Mouse (Mus musculus): Measurements from ENCODE around the gene Pcmt1. TPM values are rescaled to one million over a fixed set of nuclear protein-coding genes. Genes with fewer than 3 reads are reported as not detected.

Gene Pcmt1
- polyA plus RNA-seq (2012; rRNA removed) (29.4 and 41.6 TPM in 2 replicates), polyA plus RNA-seq (2014; fragmentation: Nextera tagmentation; extraction: Ambion mirVana) (95.4 and 98.7 TPM in 2 replicates)

- H3K4me2 ChIP-seq (ENCODE audit: low read depth): peak within 1 kb of the TSS; percentile 75
- H3K27ac ChIP-seq: peak within 1 kb of the TSS; percentile 5
- WGBS (ENCODE audit: insufficient replicate concordance): under 1% methylated on average over 62 of the region's 65 CpGs
- H3K36me3 ChIP-seq (replicated peaks; ENCODE audit: control insufficient read depth, insufficient read depth, low read depth): peaks cover 28% of the 10 kb centered on the region
- no peaks in the 10 kb centered on the region for H3K27me3 ChIP-seq (ENCODE audit: control insufficient read depth, insufficient read depth, low read length)
- no peak for TF ChIP-seq CTCF (IDR thresholded peaks at IDR 0.05; ENCODE audit: low read depth)
- TF ChIP-seq EP300 (IDR thresholded peaks at IDR 0.05; ENCODE audit: low read depth): no peak
- H3K4me1 ChIP-seq (replicated peaks; ENCODE audit: control insufficient read depth in 2 of 2, insufficient read depth in 2 of 2, low read length in 1 of 2): peaks cover 12 to 14% of the 10 kb centered on the region in 2 experiments
- H3K9ac ChIP-seq (replicated peaks): peak within 1 kb of the TSS; percentile 91
- peak within 1 kb of the TSS; percentile 66 to 89 for H3K4me3 ChIP-seq (ENCODE audit: insufficient read depth in 1 of 2, low read depth in 2 of 2, low read length in 2 of 2)
- no peaks in the 10 kb centered on the region for H3K9me3 ChIP-seq (ENCODE audit: control insufficient read depth, low read length)
- peak; percentile 45 to 58 (median 58) for DNase-seq (ENCODE audit: low read depth in 3 of 3, low spot score in 3 of 3)
- ATAC-seq (ENCODE audit: insufficient read depth): peak; percentile 83
Observed at GRCm38 (mm10) chr10:7680731-7681301, at the start of gene Pcmt1, which contains the start of gene Lats1. Pcmt1 (minus strand) TSS chr10:7681136. Lats1 (plus strand) TSS chr10:7681214.

- peak overlapping the region; percentile 95 for H3K4me2 ChIP-seq (ENCODE audit: low read depth)
- 11% methylated on average over 3 of the region's 3 CpGs for WGBS (ENCODE audit: insufficient replicate concordance)
- no peaks in the 10 kb centered on the region for H3K27me3 ChIP-seq (ENCODE audit: control insufficient read depth, insufficient read depth, low read length)
- no peaks in the 10 kb centered on the region for H3K36me3 ChIP-seq (replicated peaks; ENCODE audit: control insufficient read depth, insufficient read depth, low read depth)
- peak overlapping the region; percentile 60 for H3K9ac ChIP-seq (replicated peaks)
- peak overlapping the region; percentile 40 to 86 for H3K4me3 ChIP-seq (ENCODE audit: insufficient read depth in 1 of 2, low read depth in 2 of 2, low read length in 2 of 2)
- H3K9me3 ChIP-seq (ENCODE audit: control insufficient read depth, low read length): no peaks in the 10 kb centered on the region
- DNase-seq (ENCODE audit: low read depth in 3 of 3, low spot score in 3 of 3) (no peak), ATAC-seq (ENCODE audit: insufficient read depth) (no peak)
- H3K4me1 ChIP-seq (replicated peaks; ENCODE audit: control insufficient read depth in 2 of 2, insufficient read depth in 2 of 2, low read length in 1 of 2): peaks cover 5 to 10% of the 10 kb centered on the region in 2 experiments; a peak in 3 of 4 replicates
- H3K27ac ChIP-seq: no peak overlapping the region
- no peak for TF ChIP-seq CTCF (IDR thresholded peaks at IDR 0.05; ENCODE audit: low read depth)
Observed at GRCm38 (mm10) chr10:7727011-7727410, 46.1 kb upstream of the Pcmt1 start.

- no peaks in the 10 kb centered on the region for H3K27me3 ChIP-seq (ENCODE audit: control insufficient read depth, insufficient read depth, low read length)
- ATAC-seq (ENCODE audit: insufficient read depth) (no peak), DNase-seq (ENCODE audit: low read depth in 3 of 3, low spot score in 3 of 3) (peak in 1 of 3 experiments; percentile 16)
- WGBS (ENCODE audit: insufficient replicate concordance): 0% methylated on average over 8 of the region's 8 CpGs
- H3K9me3 ChIP-seq (ENCODE audit: control insufficient read depth, low read length): no peaks in the 10 kb centered on the region
- TF ChIP-seq CTCF (IDR thresholded peaks at IDR 0.05; ENCODE audit: low read depth) (no peak), EP300 (IDR thresholded peaks at IDR 0.05; ENCODE audit: low read depth) (no peak)
- H3K9ac ChIP-seq (replicated peaks): peak overlapping the region; percentile 87
- H3K36me3 ChIP-seq (replicated peaks; ENCODE audit: control insufficient read depth, insufficient read depth, low read depth): no peaks in the 10 kb centered on the region
- H3K4me3 ChIP-seq (ENCODE audit: insufficient read depth in 1 of 2, low read depth in 2 of 2, low read length in 2 of 2): peak overlapping the region; percentile 85 to 86
- peak overlapping the region; percentile 40 for H3K27ac ChIP-seq
- H3K4me1 ChIP-seq (replicated peaks; ENCODE audit: control insufficient read depth in 2 of 2, insufficient read depth in 2 of 2, low read length in 1 of 2): peaks cover 5 to 10% of the 10 kb centered on the region in 2 experiments; a peak in 3 of 4 replicates
- peak overlapping the region; percentile 95 for H3K4me2 ChIP-seq (ENCODE audit: low read depth)
Observed at GRCm38 (mm10) chr10:7726501-7726812, 45.5 kb upstream of the Pcmt1 start.

GRCm38 (mm10) chr10:7725751-7726500, 45.0 kb upstream of the Pcmt1 start, which contains the start of gene Katna1:
Katna1 (plus strand) TSS chr10:7726000.
- H3K4me2 ChIP-seq (ENCODE audit: low read depth): peak within 1 kb of the TSS; percentile 95
- peak within 1 kb of the TSS; percentile 87 for H3K9ac ChIP-seq (replicated peaks)
- DNase-seq (ENCODE audit: low read depth in 3 of 3, low spot score in 3 of 3): peak; percentile 92 to 94 (median 92)
- TF ChIP-seq CTCF (IDR thresholded peaks at IDR 0.05; ENCODE audit: low read depth): no peak
- no peak for TF ChIP-seq EP300 (IDR thresholded peaks at IDR 0.05; ENCODE audit: low read depth)
- peak within 1 kb of the TSS; percentile 67 for H3K27ac ChIP-seq
- peak; percentile 97 for ATAC-seq (ENCODE audit: insufficient read depth)
- no peaks in the 10 kb centered on the region for H3K27me3 ChIP-seq (ENCODE audit: control insufficient read depth, insufficient read depth, low read length)
- H3K36me3 ChIP-seq (replicated peaks; ENCODE audit: control insufficient read depth, insufficient read depth, low read depth): no peaks in the 10 kb centered on the region
- peaks cover 5 to 10% of the 10 kb centered on the region in 2 experiments; a peak in 3 of 4 replicates for H3K4me1 ChIP-seq (replicated peaks; ENCODE audit: control insufficient read depth in 2 of 2, insufficient read depth in 2 of 2, low read length in 1 of 2)
- peak within 1 kb of the TSS; percentile 85 to 86 for H3K4me3 ChIP-seq (ENCODE audit: insufficient read depth in 1 of 2, low read depth in 2 of 2, low read length in 2 of 2)
- under 1% methylated on average over 49 of the region's 49 CpGs for WGBS (ENCODE audit: insufficient replicate concordance)
- no peaks in the 10 kb centered on the region for H3K9me3 ChIP-seq (ENCODE audit: control insufficient read depth, low read length)

- no peak overlapping the region for H3K27ac ChIP-seq
Observed at GRCm38 (mm10) chr10:7715056-7715455, 34.1 kb upstream of the Pcmt1 start.

More at GRCm38 (mm10) chr10:7715056-7715455, 34.1 kb upstream of the Pcmt1 start:
- H3K27me3 ChIP-seq (ENCODE audit: control insufficient read depth, insufficient read depth, low read length): no peaks in the 10 kb centered on the region
- peaks cover 24% of the 10 kb centered on the region for H3K36me3 ChIP-seq (replicated peaks; ENCODE audit: control insufficient read depth, insufficient read depth, low read depth)
- no peaks in the 10 kb centered on the region for H3K4me1 ChIP-seq (replicated peaks; ENCODE audit: control insufficient read depth in 2 of 2, insufficient read depth in 2 of 2, low read length in 1 of 2)
- TF ChIP-seq CTCF (IDR thresholded peaks at IDR 0.05; ENCODE audit: low read depth): no peak
- TF ChIP-seq EP300 (IDR thresholded peaks at IDR 0.05; ENCODE audit: low read depth): no peak
- H3K9ac ChIP-seq (replicated peaks): no peak overlapping the region
- no peak overlapping the region for H3K4me3 ChIP-seq (ENCODE audit: insufficient read depth in 1 of 2, low read depth in 2 of 2, low read length in 2 of 2)
- DNase-seq (ENCODE audit: low read depth in 3 of 3, low spot score in 3 of 3): no peak
- no peak for ATAC-seq (ENCODE audit: insufficient read depth)
- no peak overlapping the region for H3K4me2 ChIP-seq (ENCODE audit: low read depth)
- no peaks in the 10 kb centered on the region for H3K9me3 ChIP-seq (ENCODE audit: control insufficient read depth, low read length)
- WGBS (ENCODE audit: insufficient replicate concordance): 82% methylated on average over 7 of the region's 7 CpGs
